18 mouse cellular contexts compared by ENCODE assay signal in the genomic region with DNA sequence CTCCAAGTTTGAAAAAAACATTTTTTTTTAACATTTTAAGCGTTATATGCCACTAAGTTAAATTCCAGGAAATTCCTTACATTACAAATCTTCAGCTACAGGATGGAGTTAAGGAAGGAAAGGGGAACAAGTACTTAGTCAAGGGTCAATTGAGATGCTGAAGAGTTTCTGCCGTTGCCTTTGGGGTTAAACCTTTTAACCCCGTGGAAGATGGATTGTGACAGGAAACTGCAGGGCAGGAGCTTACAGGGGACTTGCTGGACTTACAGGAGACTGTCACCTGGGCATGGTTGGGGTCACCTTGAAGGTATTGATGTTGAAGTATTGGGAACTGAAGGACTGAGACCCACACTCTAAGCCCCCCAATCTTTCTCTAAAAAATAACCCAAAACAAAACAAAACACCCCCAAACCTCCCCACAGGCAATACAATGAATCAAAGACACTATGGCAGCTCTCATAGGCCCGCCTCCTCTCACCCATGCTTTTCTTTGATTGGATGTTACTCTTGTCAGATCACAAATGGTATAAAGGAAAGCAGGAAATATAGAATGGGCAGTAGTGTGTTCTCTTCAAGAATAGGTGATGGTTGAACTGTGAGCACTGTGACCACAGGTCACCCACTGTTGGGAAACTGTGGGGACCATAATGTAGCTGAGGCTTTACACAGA. TPM values are rescaled to one million over a fixed set of nuclear protein-coding genes. Genes with fewer than 3 reads are reported as not detected.
DNase-seq lines count a peak whose midpoint lies in the region; ATAC-seq and TF ChIP-seq lines count a peak whose summit lies in the region.
"Had no signal": no experiment of that assay in that cellular context is flagged by ENCODE, and none has a peak within 500 bp of the region (broad histone marks: within the 10 kb centered on the region; RNA-seq: fewer than 3 reads in every experiment).

No protein-coding gene starts in this region.

- H3K27ac ChIP-seq in lung, embryonic 15.5 days = peak overlapping the region; percentile 27; the same call in 1 of the 2 replicates
- H3K27ac ChIP-seq in gastrocnemius, adult 2 months = no peak overlapping the region
- H3K27ac ChIP-seq: embryonic facial prominence, embryonic 10.5 days; forebrain, embryonic 15.5 days; heart, adult 2 months; intestine, embryonic 15.5 days; midbrain, embryonic 13.5 days had no signal

- no peak overlapping the region for H3K4me3 ChIP-seq in lung, embryonic 15.5 days
- H3K4me3 ChIP-seq in lung, adult 2 months (replicated peaks; ENCODE audit: extremely low read depth, low read depth, low read length) = no peak overlapping the region
- H3K4me3 ChIP-seq in gastrocnemius, adult 2 months = no peak overlapping the region
- H3K4me3 ChIP-seq: embryonic facial prominence, embryonic 10.5 days; forebrain, embryonic 15.5 days; heart, adult 2 months; intestine, embryonic 15.5 days; midbrain, embryonic 13.5 days; myocyte had no signal

- no peak for TF ChIP-seq POLR2A in lung, adult 2 months (IDR thresholded peaks at IDR 0.05; ENCODE audit: borderline replicate concordance, extremely low read depth, low read depth, low read length)

- peaks cover 48% of the 10 kb centered on the region for H3K4me1 ChIP-seq in lung, embryonic 15.5 days
- H3K4me1 ChIP-seq in lung, adult 2 months (ENCODE audit: control insufficient read depth, insufficient read depth, low read length) = peaks cover 34% of the 10 kb centered on the region
- H3K4me1 ChIP-seq: forebrain, embryonic 15.5 days had no signal

- TF ChIP-seq CTCF in lung, adult 2 months (IDR thresholded peaks at IDR 0.05; ENCODE audit: insufficient read depth, low read length) = no peak
- no peak for TF ChIP-seq CTCF in gastrocnemius, adult 2 months (IDR thresholded peaks at IDR 0.05)

- ATAC-seq in lung, embryonic 15.5 days (ENCODE audit: borderline replicate concordance, extremely low read depth, low FRiP score, low TSS enrichment) = no peak
- ATAC-seq in neutrophil, adult 5-6 weeks (ENCODE audit: extremely low read depth, insufficient number of reproducible peaks, low FRiP score, poor library complexity, severe bottlenecking) = peak; percentile 34; the same call in 1 of the 2 replicates
- ATAC-seq in granulocyte monocyte progenitor cell, adult 5-6 weeks (replicated peaks; ENCODE audit: poor library complexity, severe bottlenecking) = no peak
- ATAC-seq: forebrain, embryonic 15.5 days; intestine, embryonic 15.5 days; midbrain, embryonic 13.5 days had no signal

- no peak for DNase-seq in lung, adult 2 months
- peak; percentile 77 for DNase-seq in CD4-positive, CD25-positive, alpha-beta regulatory T cell, adult 2 months (ENCODE audit: low read depth, low spot score)
- DNase-seq in induced T-regulatory cell, adult 2 months (ENCODE audit: low read depth) = peak; percentile 82
- DNase-seq in gastrocnemius, adult 2 months = no peak
- no peak for DNase-seq in left cerebral cortex, adult 11 months (ENCODE audit: low spot score)
- DNase-seq: cerebellum, postnatal 10 days; heart, adult 2 months; right cerebral cortex, postnatal 14 days had no signal

- H3K9me3 ChIP-seq in lung, embryonic 15.5 days = no peaks in the 10 kb centered on the region
- H3K9me3 ChIP-seq: embryonic facial prominence, embryonic 10.5 days; forebrain, embryonic 15.5 days; G1E; intestine, embryonic 15.5 days; midbrain, embryonic 13.5 days had no signal

- H3K9ac ChIP-seq in lung, embryonic 15.5 days = no peak overlapping the region
- H3K9ac ChIP-seq: forebrain, embryonic 15.5 days; intestine, embryonic 15.5 days; midbrain, embryonic 13.5 days had no signal

- H3K36me3 ChIP-seq in lung, embryonic 15.5 days = no peaks in the 10 kb centered on the region
- H3K36me3 ChIP-seq: embryonic facial prominence, embryonic 10.5 days; forebrain, embryonic 15.5 days; intestine, embryonic 15.5 days; midbrain, embryonic 13.5 days had no signal

- WGBS in lung, embryonic 15.5 days = 35% methylated on average over 4 of the region's 4 CpGs
- WGBS in lung, adult 2 months = 37% methylated on average over 4 of the region's 4 CpGs

- no peaks in the 10 kb centered on the region for H3K27me3 ChIP-seq in lung, embryonic 15.5 days
- H3K27me3 ChIP-seq: forebrain, embryonic 15.5 days; intestine, embryonic 15.5 days; midbrain, embryonic 13.5 days had no signal

- intact Hi-C loops in gastrocnemius, adult 2 months (cut with DNase I) = no loop called here

- H3K4me2 ChIP-seq in lung, embryonic 15.5 days = no peak overlapping the region
- H3K4me2 ChIP-seq: forebrain, embryonic 15.5 days; intestine, embryonic 15.5 days; liver, embryonic 11.5 days; midbrain, embryonic 13.5 days had no signal

RNA-seq across cellular contexts. Expression of gene Irf2, which starts 7.9 kb away (rescaled TPM):
- 30.2 and 33.7 TPM in 2 replicates for polyA plus RNA-seq in lung, embryonic 15.5 days (2015; fragmentation: Nextera tagmentation; extraction: Ambion mirVana)
- polyA plus RNA-seq in lung, adult 2 months (2012; rRNA removed) = 20.5 and 24.6 TPM in 2 replicates
- 282 and 327 TPM in 2 replicates for total RNA-seq in neutrophil, adult 5-6 weeks (2017)
- total RNA-seq in gastrocnemius, adult 2 months (2021) = 10 to 100 TPM; 40.0 to 41.8 TPM
- total RNA-seq in granulocyte monocyte progenitor cell, adult 5-6 weeks (2014; fragmentation: Nextera tagmentation) = 48.8 and 67.9 TPM in 2 replicates
- total RNA-seq in granulocyte monocyte progenitor cell, adult 5-6 weeks (2017) = 12.6 and 20.4 TPM in 2 replicates

Comparison
In these comparisons a context has a peak if more than half of its experiments do, and no peak if none do; other contexts are left out.
1. DNase-seq: peak in CD4-positive, CD25-positive, alpha-beta regulatory T cell, adult 2 months (single experiment) and induced T-regulatory cell, adult 2 months (single experiment); none in lung, adult 2 months (single experiment), gastrocnemius, adult 2 months (single experiment) and left cerebral cortex, adult 11 months (single experiment).